Mouse (Mus musculus) 3T3-L1 (cell line): ENCODE measurements around the gene Tcap.

ENCODE experiments used
- DNase-seq: peaks from one replicate; pipeline ENCODE4 v3.0.0-alpha.2; 2015; ENCODE audit warnings: low read depth, low spot score

Tcap gene

DNA sequence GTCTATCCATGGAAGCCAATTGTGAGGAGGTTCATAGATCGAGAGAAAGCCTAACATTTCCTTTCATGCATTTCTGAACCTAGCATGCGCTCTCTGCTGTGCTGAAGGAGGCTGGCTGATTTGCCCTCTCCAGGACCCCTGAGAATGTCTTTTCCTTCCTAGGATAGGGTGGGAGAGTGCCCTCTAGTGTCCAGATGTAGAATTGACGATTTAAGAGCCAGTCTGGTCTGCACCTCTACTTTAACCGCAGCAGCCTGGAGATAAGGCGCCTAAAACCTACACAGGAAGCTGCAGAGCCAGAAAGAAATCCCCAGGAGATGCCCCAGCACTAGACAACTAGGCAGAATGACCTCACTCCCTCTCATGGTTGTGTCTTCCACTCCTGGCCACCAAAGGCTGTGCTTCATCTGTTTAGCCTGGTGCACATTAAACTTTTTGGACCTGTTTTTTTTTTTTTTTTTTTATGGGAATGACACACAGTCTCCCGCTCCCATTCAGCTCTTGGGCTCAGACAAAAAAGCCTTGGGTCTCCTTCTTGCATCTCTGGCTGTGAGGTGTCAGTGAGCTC, 27.8 kb upstream of the Tcap start:
- DNase-seq = peak; percentile 91

DNA sequence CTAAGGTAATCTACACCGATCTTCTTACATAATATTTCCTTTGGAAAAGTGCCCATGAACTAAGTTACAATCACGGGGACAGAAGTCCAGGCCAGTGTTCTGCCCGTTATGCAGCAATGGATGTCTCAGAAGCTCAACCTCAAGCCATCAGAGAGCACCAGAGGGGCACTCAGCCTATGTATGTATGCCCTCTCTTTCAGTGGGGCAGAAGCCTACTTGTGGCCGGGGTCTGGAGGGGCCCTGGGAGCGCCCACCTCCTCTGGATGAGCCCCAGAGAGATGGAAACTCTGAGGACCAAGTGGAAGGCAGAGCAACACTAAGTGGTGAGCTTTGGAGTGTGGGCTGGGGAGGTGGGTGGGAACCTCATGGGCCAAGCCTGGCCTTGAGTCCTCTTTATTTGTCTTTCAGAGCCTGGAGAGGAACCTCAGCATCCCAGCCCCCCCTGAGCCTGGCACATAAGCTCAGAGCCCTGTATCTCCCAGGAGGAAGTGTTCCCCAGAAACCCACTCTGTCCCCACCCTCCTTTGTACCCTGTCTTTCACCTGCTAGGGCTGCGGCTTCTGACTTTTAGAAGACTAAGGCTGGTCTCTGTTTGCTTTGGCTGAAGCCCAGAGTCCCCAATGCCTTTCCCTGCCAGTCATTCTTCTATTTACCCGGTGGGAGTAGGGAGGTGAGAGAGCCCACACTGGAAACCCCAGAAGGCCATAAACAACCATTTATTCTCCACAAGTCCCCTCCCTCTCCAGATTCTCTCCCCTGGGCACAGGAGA, 26.8 kb upstream of the Tcap start:
- no peak for DNase-seq

DNA sequence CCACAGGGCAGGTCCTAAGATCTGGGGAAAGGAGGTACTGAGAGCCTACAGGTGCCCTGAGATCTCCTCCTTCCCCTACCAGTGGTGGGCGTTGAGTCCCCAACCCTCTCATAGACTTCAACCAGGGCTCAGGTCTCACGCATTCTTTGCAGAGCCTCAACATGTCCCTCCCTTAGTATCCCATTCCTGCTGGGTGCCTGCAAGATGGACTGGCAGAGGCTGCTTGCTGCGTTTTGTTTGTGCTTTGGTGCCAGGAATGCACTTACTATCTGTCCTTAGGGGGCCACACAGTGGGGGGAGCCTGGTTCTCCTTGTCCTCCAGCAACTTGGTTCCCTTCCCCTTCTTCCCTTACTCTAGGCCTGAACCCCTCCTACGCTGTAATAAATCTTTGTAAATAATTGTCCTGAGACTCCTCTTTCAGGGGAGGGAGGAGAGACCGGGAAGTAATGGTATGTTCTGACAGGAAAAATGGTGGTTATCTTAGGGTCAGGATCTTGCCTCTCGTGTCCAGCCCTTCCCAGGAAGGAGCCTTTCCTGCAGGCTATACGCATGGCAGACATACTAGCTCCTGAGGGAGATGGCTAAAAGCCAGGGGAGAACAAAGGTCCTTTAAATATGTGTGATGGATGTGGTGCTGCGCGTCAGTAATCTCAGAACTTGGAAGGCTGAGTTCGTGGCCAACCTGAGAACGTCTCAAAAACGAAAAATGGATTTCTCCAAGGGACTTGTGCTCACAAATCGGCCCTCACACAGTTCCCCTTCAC, 26.0 kb upstream of the Tcap start:
- no peak for DNase-seq

DNA sequence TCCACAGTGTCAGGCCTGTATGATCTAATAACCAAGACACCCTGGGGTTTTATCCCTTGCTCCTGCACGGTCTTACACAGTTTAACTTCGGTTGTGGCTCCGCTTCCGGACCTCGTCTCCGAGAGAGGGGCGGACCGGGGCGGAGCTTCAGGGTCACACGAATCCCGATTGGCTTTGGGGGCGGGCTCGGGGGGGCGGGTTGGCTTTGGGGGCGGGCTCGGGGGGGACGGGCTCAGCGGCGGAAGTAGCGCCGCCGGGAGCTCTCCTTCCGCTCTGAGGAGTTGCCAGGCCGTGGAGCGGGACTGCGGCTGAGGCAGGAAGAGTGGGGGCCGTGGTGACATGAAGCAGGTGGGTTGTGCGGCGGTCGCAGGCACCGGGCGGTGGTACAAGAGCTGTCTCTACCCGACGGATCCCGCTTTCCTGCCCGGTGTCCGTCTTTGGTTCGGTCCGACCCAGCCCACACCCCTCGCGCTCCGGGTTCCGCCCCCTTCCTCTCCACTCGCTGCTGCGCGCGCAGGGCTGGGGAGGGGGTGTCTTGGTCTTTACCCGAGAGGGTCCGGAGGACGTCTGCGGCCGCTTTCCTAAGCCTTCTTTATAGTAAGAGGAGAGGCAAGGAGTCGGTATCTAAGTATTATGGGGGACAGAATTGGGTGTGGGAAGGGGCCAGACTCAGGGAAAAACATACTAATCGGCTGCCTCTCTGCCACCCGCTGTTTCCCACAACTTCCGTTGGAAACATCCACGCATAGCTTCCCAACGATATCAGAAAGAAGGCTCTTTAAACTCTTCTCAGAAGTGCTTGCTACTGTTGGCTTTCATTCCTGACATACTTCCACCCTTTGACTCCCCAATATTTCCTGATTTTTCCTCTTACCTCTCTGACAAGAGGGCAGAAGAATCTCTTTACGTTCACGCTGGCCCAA, 25.2 kb upstream of the Tcap start, which contains the start of gene Stard3:
Gene Stard3, plus strand, starts transcription at position 208 of the 923 bp plus-strand sequence.
- DNase-seq = peak; percentile 93

DNA sequence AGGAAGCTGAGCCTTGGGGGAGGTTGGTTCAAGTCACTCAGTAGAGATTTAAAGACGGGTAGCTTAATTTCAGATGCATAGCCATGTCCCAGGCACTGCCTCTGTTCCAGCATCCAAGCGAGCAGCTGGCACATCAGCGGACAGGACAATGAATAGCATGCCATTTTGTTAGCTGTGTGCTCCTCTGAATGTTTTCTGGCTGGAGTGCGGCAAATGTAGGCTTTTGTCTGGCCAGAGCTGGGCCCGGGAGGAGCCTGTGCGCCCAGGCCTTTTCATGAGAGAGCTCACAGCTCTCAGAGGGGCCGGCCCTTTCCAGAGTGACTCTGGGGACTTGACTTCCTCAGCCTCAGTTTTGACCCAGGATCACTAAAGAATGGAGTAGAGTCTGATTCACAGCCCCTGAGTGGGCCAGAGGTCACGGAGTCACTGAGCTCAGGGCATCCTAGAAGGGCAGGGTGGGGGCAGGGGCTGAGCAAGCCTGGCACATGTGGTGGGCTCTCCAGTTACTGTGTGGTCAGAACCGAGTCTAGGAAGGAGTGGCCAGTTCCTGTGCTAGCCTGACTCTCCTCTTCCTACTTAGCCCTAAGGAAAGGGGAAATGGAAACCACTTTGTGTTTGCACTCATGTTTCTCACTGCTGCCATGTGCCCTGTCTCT, 22.6 kb upstream of the Tcap start:
- no peak for DNase-seq

DNA sequence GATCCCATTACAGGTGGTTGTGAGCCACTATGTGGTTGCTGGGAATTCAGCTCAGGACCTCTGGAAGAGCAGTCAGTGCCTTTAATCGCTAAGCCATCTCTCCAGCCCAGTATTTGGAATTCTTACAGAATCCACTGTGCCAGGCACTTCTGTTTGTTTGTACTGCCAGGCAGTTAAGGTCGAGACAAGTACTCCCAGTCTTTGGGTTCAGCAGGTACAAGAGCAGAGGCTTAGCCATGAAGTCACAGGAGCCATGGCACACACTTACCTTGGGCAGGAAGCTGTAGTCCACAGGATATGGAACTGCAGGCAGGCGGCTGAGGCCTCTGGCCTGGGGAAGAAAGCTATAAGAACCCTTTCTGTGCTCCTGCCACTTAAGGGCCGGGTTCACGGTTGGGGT, 19.8 kb upstream of the Tcap start:
- DNase-seq = no peak

DNA sequence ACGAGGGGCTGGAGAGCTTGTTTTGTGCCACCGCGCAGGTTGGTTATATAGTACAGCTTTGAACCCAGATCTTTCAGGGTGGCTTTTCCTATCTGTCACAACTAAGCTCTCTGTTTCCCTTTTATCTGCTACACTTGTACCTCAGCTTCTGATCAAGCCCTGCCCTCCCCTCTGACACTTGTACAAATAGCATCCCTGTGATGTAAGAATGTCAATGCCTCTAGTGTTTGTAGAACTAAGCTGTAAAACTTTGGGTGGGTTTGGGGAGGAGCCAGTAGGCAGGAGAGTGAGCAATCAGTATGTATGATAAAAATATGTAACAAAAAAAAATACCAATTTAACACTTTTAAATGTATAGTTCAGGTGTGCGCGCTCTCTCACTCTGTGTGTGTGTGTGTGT, 19.2 kb upstream of the Tcap start:
- no peak for DNase-seq

DNA sequence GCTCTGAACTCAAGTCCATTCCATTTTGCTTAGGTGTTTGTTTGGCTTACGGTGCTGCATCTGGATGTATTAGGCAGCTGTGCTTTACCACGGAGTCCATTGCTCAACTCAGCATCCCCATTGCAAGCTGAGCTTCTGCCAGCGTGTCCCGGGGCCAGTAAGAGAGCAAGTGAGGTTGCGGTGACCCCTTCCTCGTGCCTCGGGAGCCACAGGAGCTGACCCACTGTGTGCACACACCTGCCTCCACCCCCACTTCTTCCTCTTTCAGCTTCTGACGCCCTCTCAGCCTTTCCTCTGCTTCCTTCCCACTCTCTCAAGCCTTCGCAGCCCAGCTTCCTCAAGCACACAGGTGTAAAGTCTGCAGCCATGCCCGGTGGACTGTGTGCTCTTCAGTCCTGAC, 17.3 kb upstream of the Tcap start:
- no peak for DNase-seq

DNA sequence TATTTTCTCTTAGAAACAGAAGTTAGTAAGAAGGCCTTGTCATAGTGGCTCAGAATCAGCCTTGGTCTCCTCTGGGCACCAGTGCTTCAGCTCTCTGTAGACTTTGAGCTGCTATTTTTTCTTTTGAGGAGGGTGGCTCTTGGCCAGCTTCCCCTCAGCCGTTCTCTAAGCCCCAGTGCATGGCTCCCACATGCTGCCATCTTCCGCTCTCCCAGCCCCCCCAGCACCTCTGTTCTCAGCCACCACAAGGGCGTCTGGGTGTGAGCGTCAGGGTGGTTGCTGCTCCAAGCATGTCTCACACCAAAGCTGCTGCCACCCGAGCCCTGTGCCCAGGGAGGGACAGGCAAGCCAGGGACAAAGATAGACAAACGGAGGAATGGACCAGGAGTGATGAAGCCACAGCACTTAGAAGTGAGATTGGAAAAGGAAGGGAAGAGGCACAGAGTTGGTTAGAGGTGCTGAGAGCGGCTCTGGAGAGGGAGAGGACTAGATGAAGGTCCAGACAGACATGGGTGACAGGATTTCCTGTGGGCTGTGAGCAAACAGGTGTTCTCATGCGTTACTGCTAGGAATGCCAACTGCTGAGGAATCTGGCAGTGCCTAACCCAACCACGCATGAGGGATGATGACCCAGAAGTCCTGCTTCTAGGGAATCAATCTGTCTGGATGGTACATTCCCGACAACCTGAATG, 16.3 kb upstream of the Tcap start:
- no peak for DNase-seq

DNA sequence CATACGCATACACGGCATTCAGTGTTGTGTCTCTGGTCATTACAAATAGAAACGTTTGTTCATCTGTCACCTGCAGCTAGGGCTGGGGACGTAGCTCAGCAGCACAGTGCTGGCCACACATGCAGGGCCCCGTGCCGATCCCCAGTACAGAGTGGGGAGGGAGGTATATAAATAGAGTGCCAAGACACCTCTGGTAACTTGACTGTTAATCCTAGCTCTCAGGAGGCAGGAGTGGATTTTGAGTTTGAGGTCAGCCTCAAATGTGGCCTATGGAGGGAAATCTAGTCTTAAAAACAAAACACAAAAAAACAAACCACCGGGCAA, 15.8 kb upstream of the Tcap start:
- no peak for DNase-seq

DNA sequence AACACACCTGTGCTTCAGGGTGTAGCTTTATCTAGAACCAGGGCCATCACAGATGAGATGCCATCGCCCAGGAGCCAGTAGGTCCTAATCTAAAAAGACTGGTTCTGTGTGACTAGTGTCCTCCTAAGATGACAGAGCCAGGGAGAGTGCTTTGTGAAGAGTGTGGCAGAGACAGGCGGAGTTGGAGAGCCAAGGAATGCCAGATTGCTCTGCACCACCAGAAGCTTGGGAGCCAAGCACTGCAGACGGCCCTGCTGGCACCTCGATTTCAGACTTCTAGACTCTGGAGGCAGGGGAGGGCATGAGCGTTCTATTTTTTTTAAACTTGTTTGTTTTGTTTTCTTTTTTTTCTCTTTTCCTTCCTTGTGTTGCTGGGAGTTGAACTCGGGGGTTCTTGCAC, 14.3 kb upstream of the Tcap start:
- DNase-seq = no peak

DNA sequence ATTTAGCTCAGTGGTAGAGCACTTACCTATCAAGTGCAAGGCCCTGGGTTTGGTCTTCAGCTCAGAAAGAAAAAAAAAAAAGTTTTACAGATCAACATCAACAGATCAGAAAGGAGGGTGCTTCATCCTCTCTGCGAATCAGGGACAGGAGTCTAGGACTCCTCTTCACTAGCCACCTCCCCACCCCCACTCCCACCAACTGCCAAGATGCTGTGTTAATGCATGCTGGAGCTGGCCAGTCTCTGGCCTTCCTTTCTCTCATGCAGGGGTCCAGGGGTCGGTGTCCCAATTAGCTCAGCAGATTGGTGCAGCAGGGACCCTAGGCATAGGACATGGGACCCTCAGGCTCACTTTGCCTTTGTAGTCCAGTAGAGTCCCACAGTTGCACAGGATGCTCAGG, 13.0 kb upstream of the Tcap start:
- DNase-seq = no peak

DNA sequence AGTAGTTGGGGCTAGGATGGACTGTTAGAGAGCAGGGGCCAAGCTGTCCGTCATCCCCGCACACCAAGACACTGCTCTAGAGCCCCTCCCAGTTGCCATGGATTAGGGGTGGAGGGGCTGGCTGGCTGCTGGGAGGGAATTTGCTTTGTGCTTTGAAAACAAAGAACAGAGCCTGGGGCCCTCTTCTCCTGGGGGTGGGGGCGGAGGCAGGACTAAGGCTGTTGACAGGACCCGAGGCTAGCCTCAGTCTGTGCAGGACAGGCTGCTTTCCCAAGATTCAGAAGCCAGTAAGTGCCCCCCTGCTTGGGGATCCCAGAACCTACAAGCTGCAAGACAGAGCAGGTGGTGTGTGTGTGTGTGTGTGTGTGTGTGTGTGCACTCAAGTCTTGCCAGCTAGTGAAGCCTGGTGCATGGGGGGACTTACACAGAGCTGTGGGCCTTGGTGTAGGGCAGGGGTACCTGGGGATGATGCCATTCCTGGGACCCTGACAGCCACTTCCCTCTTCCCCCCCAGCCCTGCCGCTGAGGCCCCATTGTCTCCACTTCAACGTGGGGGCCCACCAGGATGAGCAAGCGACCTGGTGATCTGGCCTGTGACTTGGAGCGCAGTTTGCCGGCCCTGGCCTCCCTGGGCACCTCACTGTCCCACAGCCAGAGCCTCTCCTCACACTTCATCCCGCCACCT, 11.9 kb upstream of the Tcap start:
- DNase-seq = no peak

DNA sequence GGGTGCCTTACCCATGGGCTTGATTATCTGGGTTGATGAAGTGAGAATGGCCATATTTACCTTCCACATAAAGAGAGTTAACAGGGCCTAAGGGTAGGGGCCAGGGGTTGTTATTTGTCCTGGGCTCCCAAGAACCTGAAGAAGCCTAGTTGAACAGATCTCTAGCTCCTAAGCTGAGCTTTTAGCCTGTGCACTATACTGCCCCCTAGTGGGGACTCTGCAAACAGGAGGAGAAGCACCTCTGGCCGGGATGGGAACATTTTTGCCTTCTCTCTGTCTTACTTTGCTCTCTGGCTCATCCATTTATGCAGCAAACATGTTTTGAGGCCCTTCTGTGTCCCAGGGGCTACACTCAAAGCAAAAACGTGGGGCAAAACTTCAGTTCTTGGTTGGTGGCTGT, 11.2 kb upstream of the Tcap start:
- DNase-seq = peak; percentile 83

DNA sequence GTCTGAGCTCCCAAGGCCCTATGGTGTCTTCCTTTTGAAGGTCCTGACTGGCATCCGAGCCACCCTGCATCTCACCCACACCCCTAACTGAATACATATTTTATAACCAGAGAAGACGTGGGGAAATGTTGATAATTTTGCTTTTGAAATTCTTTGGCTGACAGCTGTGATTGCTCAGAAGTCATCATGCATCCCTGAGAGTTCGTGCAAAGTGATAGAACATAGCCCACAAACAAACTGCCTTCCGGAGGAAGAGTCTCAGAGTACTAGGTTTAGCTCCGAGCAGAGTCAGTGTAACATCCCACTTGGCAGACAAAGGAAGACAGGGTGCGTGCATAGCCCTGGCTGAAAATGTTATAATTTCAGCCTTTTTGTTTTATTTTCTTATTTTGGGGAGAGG, 10.4 kb upstream of the Tcap start:
- DNase-seq = no peak

DNA sequence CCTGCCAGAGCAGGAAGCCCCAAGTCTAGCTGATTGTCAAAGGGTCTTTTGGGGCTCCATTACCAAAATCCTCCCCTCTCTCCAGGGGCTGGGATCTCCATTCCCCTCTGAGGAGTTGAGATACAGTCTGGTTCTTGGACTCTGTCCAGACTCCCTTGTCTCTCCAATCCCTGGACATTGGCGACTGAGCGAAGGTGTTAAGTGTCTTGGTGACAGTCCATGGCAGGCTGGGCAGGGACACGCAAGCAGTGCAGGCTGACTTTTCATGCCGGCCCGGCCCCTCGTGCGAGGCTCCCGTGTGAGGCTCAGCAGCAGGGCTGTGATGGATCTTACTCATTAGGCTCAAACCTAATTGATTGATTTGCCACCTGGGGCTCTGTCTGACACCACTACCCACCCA, 9.3 kb upstream of the Tcap start:
- no peak for DNase-seq

DNA sequence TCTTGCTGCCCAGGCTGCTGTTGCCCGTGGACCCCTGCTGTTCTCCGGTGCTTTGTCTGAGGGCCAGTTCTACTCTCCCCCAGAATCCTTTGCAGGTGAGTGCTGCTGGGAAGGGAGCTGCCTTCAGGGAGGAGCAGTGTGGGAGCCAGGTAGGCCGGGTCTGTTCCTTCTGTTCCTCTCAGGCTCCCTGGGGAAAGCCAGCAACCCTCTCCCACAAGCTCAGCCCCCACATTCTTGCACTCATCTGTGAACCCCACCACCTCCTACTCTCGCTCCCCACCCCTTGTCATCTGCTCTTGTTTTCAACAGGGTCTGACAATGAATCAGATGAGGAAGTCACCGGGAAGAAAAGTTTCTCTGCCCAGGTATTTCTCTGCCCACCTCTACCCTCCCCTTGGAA, 6.9 kb upstream of the Tcap start:
- no peak for DNase-seq

DNA sequence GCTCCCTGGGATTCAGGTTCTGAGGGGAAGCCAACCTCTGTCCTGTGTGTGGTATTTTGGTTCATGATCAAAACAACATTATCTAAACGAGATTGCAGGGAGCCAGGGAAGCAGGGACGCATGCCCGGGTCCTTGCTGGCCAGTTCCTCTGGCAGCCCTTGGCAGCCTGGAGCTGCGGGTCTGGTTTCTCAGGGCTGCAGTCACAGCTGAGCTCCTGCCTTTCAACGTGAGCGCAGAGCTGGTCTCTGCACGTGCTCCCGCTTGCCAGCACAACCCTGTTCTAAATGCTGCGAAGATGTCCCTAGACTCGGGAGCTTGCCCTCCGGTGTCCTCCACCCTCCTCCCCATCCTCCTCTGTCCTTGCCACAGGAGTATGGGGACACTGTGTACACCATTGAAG, 5.8 kb upstream of the Tcap start:
- no peak for DNase-seq

DNA sequence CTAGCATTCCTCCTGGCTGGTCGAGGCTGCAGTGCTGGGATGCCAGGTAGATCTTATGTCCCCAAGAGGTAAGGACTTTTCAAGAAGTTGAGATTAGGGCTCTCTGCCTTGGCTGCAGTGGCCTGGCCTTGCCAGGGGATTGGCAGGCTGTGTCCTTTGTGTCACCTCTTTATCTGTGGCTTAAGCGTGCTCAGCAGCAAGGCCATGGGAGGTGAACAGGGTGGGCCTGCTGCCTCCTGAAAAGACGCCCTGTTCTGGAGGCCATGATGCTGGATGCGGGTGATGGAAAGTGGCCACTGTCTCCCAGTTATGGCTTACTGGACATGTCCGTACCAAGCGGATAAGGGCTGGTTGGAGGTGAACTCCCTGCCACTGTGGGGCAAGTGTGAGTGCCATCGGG, 4.2 kb upstream of the Tcap start:
- no peak for DNase-seq

DNA sequence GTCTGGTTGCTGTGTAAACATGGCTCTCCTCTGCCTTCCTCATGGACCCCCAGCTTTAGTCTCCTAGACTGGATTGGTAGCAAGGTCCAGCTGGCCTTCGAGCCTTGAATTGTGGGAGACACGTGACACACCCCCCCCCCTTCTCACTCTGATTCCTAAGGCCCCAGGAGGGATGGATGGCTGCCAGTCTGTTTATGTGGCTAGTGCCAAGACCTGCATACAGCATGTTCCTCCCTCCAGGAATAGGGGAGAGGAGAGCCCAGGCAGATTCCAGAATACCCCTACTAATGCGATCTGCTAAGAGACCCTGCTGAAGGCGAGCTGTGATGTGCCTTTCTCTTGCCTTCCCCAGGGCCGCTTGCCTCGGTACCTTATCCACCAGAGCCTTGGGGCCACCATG, 3.5 kb upstream of the Tcap start:
- DNase-seq = no peak
